Comparison of ENCODE assay signal across 16 mouse cellular contexts in the genomic region with DNA sequence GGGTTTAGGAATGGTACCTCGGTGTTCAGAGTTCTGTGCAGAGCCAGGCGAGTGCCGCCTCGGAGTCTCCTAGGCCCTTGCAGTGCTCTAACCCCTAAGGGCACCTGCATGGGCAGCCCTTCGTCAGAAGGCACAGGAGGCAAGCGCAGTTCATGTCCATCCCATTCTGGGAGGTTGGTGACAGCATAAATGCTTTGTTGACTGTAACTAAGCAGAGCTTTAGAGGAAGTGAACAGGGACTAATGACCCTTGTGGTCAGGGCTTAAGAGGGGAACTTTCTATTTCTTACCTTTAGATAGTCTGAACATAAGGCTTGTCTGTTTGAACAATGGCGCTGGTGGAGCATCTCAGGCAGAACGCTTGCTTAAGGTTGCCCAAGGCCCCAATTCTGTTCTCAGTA. TPM values are rescaled to one million over a fixed set of nuclear protein-coding genes. Genes with fewer than 3 reads are reported as not detected.
DNase-seq lines count a peak whose midpoint lies in the region; ATAC-seq and TF ChIP-seq lines count a peak whose summit lies in the region.
"Had no signal": no experiment of that assay in that cellular context is flagged by ENCODE, and none has a peak within 500 bp of the region (broad histone marks: within the 10 kb centered on the region; RNA-seq: fewer than 3 reads in every experiment).

No protein-coding gene starts in this region.

- TF ChIP-seq CTCF in heart, adult 2 months (IDR thresholded peaks at IDR 0.05), result no peak

- TF ChIP-seq POLR2A in heart, adult 2 months (IDR thresholded peaks at IDR 0.05; ENCODE audit: insufficient read depth, low read depth, low read length), result no peak

- WGBS in heart, embryonic 10.5 days, result 86% methylated on average over 8 of the region's 8 CpGs
- WGBS in heart, adult 2 months, result 85% methylated on average over 8 of the region's 8 CpGs
- 82% methylated on average over 8 of the region's 8 CpGs for WGBS in intestine, embryonic 15.5 days

- DNase-seq in heart, embryonic 10.5 days (ENCODE audit: low spot score), result no peak
- no peak for DNase-seq in heart, adult 2 months
- DNase-seq in testis, postnatal 14 days (ENCODE audit: low spot score), result no peak
- DNase-seq in retina, postnatal 1 day, result no peak
- DNase-seq: adrenal gland, postnatal 10 days; cerebellum, adult 9-10 months; heart, adult 18-20 months; lung, postnatal 10 days; right cerebral cortex, postnatal 4 days; thymus, postnatal 25 days had no signal

- no peak for TF ChIP-seq EP300 in heart, adult 2 months (IDR thresholded peaks at IDR 0.05; ENCODE audit: insufficient read depth, low read depth, low read length)

- H3K4me2 ChIP-seq in intestine, embryonic 15.5 days (replicated peaks), result no peak overlapping the region
- H3K4me2 ChIP-seq: hindbrain, embryonic 12.5 days had no signal

- 0 out of 2 replicates have a peak overlapping the region, but pooled peaks have one; percentile 13 for H3K27ac ChIP-seq in heart, embryonic 10.5 days
- no peak overlapping the region for H3K27ac ChIP-seq in heart, adult 2 months
- H3K27ac ChIP-seq in intestine, embryonic 15.5 days, result peak overlapping the region; percentile 38
- H3K27ac ChIP-seq: midbrain, embryonic 10.5 days had no signal

- H3K79me2 ChIP-seq in heart, adult 2 months (replicated peaks; ENCODE audit: control insufficient read depth, insufficient read depth, low read length), result peaks cover 11% of the 10 kb centered on the region

- H3K27me3 ChIP-seq in heart, embryonic 10.5 days (ENCODE audit: insufficient read depth, poor library complexity, severe bottlenecking), result no peaks in the 10 kb centered on the region
- no peaks in the 10 kb centered on the region for H3K27me3 ChIP-seq in heart, adult 2 months (ENCODE audit: control insufficient read depth, insufficient read depth, low read length)
- no peaks in the 10 kb centered on the region for H3K27me3 ChIP-seq in intestine, embryonic 15.5 days (replicated peaks)
- H3K27me3 ChIP-seq: hindbrain, embryonic 12.5 days had no signal

- ATAC-seq in common myeloid progenitor, adult 5-6 weeks (replicated peaks; ENCODE audit: low read depth, poor library complexity, severe bottlenecking), result peak; percentile 70
- ATAC-seq in intestine, embryonic 15.5 days, result 0 out of 2 replicates have a peak, but pooled peaks have one; percentile 14
- ATAC-seq in monocyte, adult 5-6 weeks (replicated peaks; ENCODE audit: insufficient number of reproducible peaks, low FRiP score, low TSS enrichment, poor library complexity, severe bottlenecking), result peak; percentile 59
- ATAC-seq: inflammation-experienced regulatory T-cells, adult 6 months had no signal

- peaks cover 76% of the 10 kb centered on the region for H3K4me1 ChIP-seq in heart, embryonic 10.5 days
- H3K4me1 ChIP-seq in heart, adult 2 months (ENCODE audit: control insufficient read depth, insufficient read depth, low read length), result peaks cover 36% of the 10 kb centered on the region
- peaks cover 36% of the 10 kb centered on the region for H3K4me1 ChIP-seq in intestine, embryonic 15.5 days (replicated peaks)

- H3K4me3 ChIP-seq in heart, embryonic 10.5 days, result no peak overlapping the region
- no peak overlapping the region for H3K4me3 ChIP-seq in heart, adult 2 months
- no peak overlapping the region for H3K4me3 ChIP-seq in intestine, embryonic 15.5 days (replicated peaks)
- H3K4me3 ChIP-seq: hindbrain, embryonic 12.5 days; midbrain, embryonic 10.5 days had no signal

- no peaks in the 10 kb centered on the region for H3K9me3 ChIP-seq in heart, embryonic 10.5 days
- H3K9me3 ChIP-seq in intestine, embryonic 15.5 days, result no peaks in the 10 kb centered on the region
- H3K9me3 ChIP-seq: hindbrain, embryonic 12.5 days; midbrain, embryonic 10.5 days had no signal

- intact Hi-C loops in heart, adult 2 months (cut with DNase I), result no loop called here

- no peak overlapping the region for H3K9ac ChIP-seq in heart, adult 2 months (ENCODE audit: low read depth, low read length)
- H3K9ac ChIP-seq in intestine, embryonic 15.5 days, result no peak overlapping the region
- H3K9ac ChIP-seq: hindbrain, embryonic 12.5 days had no signal

- no peaks in the 10 kb centered on the region for H3K36me3 ChIP-seq in heart, embryonic 10.5 days
- peaks cover 3% of the 10 kb centered on the region; the same call in 1 of the 2 replicates for H3K36me3 ChIP-seq in heart, adult 2 months (ENCODE audit: control insufficient read depth, insufficient read depth, low read length)
- 0 out of 2 replicates have a peak, but pooled peaks cover 2% of the 10 kb centered on the region for H3K36me3 ChIP-seq in intestine, embryonic 15.5 days
- H3K36me3 ChIP-seq: hindbrain, embryonic 12.5 days had no signal

RNA-seq across cellular contexts. Expression of gene Elovl5, which starts 6.6 kb away (rescaled TPM):
- 93.6 and 93.9 TPM in 2 replicates for polyA plus RNA-seq in heart, embryonic 10.5 days (2016; fragmentation: Nextera tagmentation; extraction: Ambion mirVana)
- 10 to 100 TPM; 34.0 to 37.5 TPM for total RNA-seq in heart, adult 2 months (2021)
- polyA plus RNA-seq in heart, adult 2 months (2012; rRNA removed), result 35.9 and 50.2 TPM in 2 replicates
- 61.5 and 75.8 TPM in 2 replicates for total RNA-seq in common myeloid progenitor, adult 5-6 weeks (2017)
- polyA plus RNA-seq in intestine, embryonic 15.5 days (2015; fragmentation: Nextera tagmentation; extraction: Ambion mirVana), result 70.9 and 76.9 TPM in 2 replicates
- total RNA-seq in monocyte, adult 5-6 weeks (2017), result 127 to 171 TPM (median 154 TPM) in 3 replicates

Comparison
In these comparisons a context has a peak if more than half of its experiments do, and no peak if none do; other contexts are left out.
1. ATAC-seq: peak in every context shown above with its lines; median percentile 70 in common myeloid progenitor, adult 5-6 weeks; 59 in monocyte, adult 5-6 weeks; 14 in intestine, embryonic 15.5 days.